Comparison of ENCODE assay signal across 7 mouse cellular contexts in genomic region chr5:137599600-137599999, GRCm38 (mm10). TPM values are rescaled to one million over a fixed set of nuclear protein-coding genes. Genes with fewer than 3 reads are reported as not detected.
DNase-seq lines count a peak whose midpoint lies in the region; ATAC-seq and TF ChIP-seq lines count a peak whose summit lies in the region.

No protein-coding gene starts in this region.

- peak overlapping the region; percentile 70 for H3K9ac ChIP-seq in lung, postnatal 0 days (replicated peaks; ENCODE audit: low read depth)
- peak overlapping the region; percentile 86 for H3K9ac ChIP-seq in forebrain, embryonic 12.5 days
- peak overlapping the region; percentile 5; the same call in 1 of the 2 replicates for H3K9ac ChIP-seq in limb, embryonic 11.5 days (ENCODE audit: low read length)

- WGBS in lung, postnatal 0 days: 56% methylated on average over 9 of the region's 9 CpGs
- 70% methylated on average over 9 of the region's 9 CpGs for WGBS in forebrain, embryonic 12.5 days
- WGBS in limb, embryonic 11.5 days: 84% methylated on average over 9 of the region's 9 CpGs
- WGBS in small intestine, adult 2 months: 73% methylated on average over 9 of the region's 9 CpGs

- H3K36me3 ChIP-seq in lung, postnatal 0 days (ENCODE audit: insufficient read depth, low read length): no peaks in the 10 kb centered on the region
- H3K36me3 ChIP-seq in forebrain, embryonic 12.5 days (replicated peaks): no peaks in the 10 kb centered on the region
- H3K36me3 ChIP-seq in limb, embryonic 11.5 days (ENCODE audit: control insufficient read depth, insufficient read depth, low read length): no peaks in the 10 kb centered on the region
- no peaks in the 10 kb centered on the region for H3K36me3 ChIP-seq in small intestine, adult 2 months (ENCODE audit: control insufficient read depth, insufficient read depth, low read length)

- no peak for TF ChIP-seq POLR2A in small intestine, adult 2 months (IDR thresholded peaks at IDR 0.05; ENCODE audit: low read depth, low read length)

- H3K4me2 ChIP-seq in lung, postnatal 0 days (replicated peaks; ENCODE audit: low read depth, low read length): peak overlapping the region; percentile 93
- H3K4me2 ChIP-seq in forebrain, embryonic 12.5 days: peak overlapping the region; percentile 96
- H3K4me2 ChIP-seq in limb, embryonic 11.5 days (ENCODE audit: low read depth, severe bottlenecking): peak overlapping the region; percentile 96

- no peak for DNase-seq in lung, postnatal 0 days (ENCODE audit: low spot score)
- DNase-seq in lung, adult 18-20 months: no peak
- DNase-seq in limb, embryonic 11.5 days (ENCODE audit: low spot score): no peak
- no peak for DNase-seq in ovary, postnatal 36 days (ENCODE audit: low spot score)
- no peak for DNase-seq in ovary, adult 18-20 months (ENCODE audit: low spot score)

- no peak for ATAC-seq in lung, postnatal 0 days
- ATAC-seq in forebrain, embryonic 12.5 days (ENCODE audit: low FRiP score): no peak
- ATAC-seq in limb, embryonic 11.5 days (ENCODE audit: insufficient number of reproducible peaks, low FRiP score, low TSS enrichment, low read depth): no peak

- peaks cover 5% of the 10 kb centered on the region for H3K4me1 ChIP-seq in lung, postnatal 0 days (ENCODE audit: insufficient read depth, low read depth, low read length)
- peaks cover 37% of the 10 kb centered on the region for H3K4me1 ChIP-seq in forebrain, embryonic 12.5 days
- H3K4me1 ChIP-seq in limb, embryonic 11.5 days (ENCODE audit: control insufficient read depth, insufficient read depth, low read length): peaks cover 17% of the 10 kb centered on the region
- peaks cover 13% of the 10 kb centered on the region for H3K4me1 ChIP-seq in small intestine, adult 2 months (ENCODE audit: control insufficient read depth, insufficient read depth, insufficient read length, low read length)

- TF ChIP-seq EP300 in lung, postnatal 0 days (IDR thresholded peaks at IDR 0.05): no peak

- no peaks in the 10 kb centered on the region for H3K27me3 ChIP-seq in lung, postnatal 0 days (replicated peaks; ENCODE audit: insufficient read depth, low read length)
- no peaks in the 10 kb centered on the region for H3K27me3 ChIP-seq in forebrain, embryonic 12.5 days
- no peaks in the 10 kb centered on the region for H3K27me3 ChIP-seq in limb, embryonic 11.5 days (ENCODE audit: control insufficient read depth, insufficient read depth, low read length)
- no peaks in the 10 kb centered on the region for H3K27me3 ChIP-seq in small intestine, adult 2 months (ENCODE audit: control insufficient read depth, insufficient read depth, low read length)

- H3K4me3 ChIP-seq in lung, postnatal 0 days (ENCODE audit: low read depth, low read length): peak overlapping the region; percentile 75
- peak overlapping the region; percentile 71 for H3K4me3 ChIP-seq in forebrain, embryonic 12.5 days (replicated peaks)
- H3K4me3 ChIP-seq in limb, embryonic 11.5 days (ENCODE audit: low read depth, low read length): peak overlapping the region; percentile 60
- peak overlapping the region; percentile 87 for H3K4me3 ChIP-seq in small intestine, adult 2 months (ENCODE audit: low read depth, low read length)

- no peak overlapping the region; the same call in 1 of the 2 replicates for H3K27ac ChIP-seq in lung, postnatal 0 days (ENCODE audit: low read length)
- no peak overlapping the region for H3K27ac ChIP-seq in forebrain, embryonic 12.5 days
- H3K27ac ChIP-seq in limb, embryonic 11.5 days (replicated peaks; ENCODE audit: low read depth, low read length): no peak overlapping the region
- no peak overlapping the region for H3K27ac ChIP-seq in small intestine, adult 2 months (ENCODE audit: insufficient read depth, low read depth, low read length)

- TF ChIP-seq CTCF in lung, postnatal 0 days (IDR thresholded peaks at IDR 0.05): no peak
- no peak for TF ChIP-seq CTCF in small intestine, adult 2 months (IDR thresholded peaks at IDR 0.05; ENCODE audit: extremely low read depth, insufficient read length, insufficient replicate concordance, low read depth, low read length)

- H3K9me3 ChIP-seq in lung, postnatal 0 days (ENCODE audit: low read length): no peaks in the 10 kb centered on the region
- H3K9me3 ChIP-seq in forebrain, embryonic 12.5 days: no peaks in the 10 kb centered on the region
- no peaks in the 10 kb centered on the region for H3K9me3 ChIP-seq in limb, embryonic 11.5 days (ENCODE audit: control insufficient read depth, low read length)

RNA-seq across cellular contexts. Expression of gene Mospd3, which starts 1.3 kb away (rescaled TPM):
- polyA plus RNA-seq in lung, postnatal 0 days (2015; fragmentation: Nextera tagmentation; extraction: Ambion mirVana): 32.1 and 33.7 TPM in 2 replicates
- 25.7 and 29.0 TPM in 2 replicates for polyA plus RNA-seq in forebrain, embryonic 12.5 days (2016; fragmentation: Nextera tagmentation; extraction: Ambion mirVana)
- polyA plus RNA-seq in limb, embryonic 11.5 days (2014; fragmentation: Nextera tagmentation; extraction: Ambion mirVana): 20.4 and 21.4 TPM in 2 replicates
- 89.7 and 164 TPM in 2 replicates for polyA plus RNA-seq in small intestine, adult 2 months (2012; rRNA removed)

RNA-seq across cellular contexts. Expression of gene Pcolce, which starts 14.0 kb away (rescaled TPM):
- polyA plus RNA-seq in lung, postnatal 0 days (2015; fragmentation: Nextera tagmentation; extraction: Ambion mirVana): 86.6 and 101 TPM in 2 replicates
- 30.6 and 39.7 TPM in 2 replicates for polyA plus RNA-seq in forebrain, embryonic 12.5 days (2016; fragmentation: Nextera tagmentation; extraction: Ambion mirVana)
- 150 TPM in 2 replicates for polyA plus RNA-seq in limb, embryonic 11.5 days (2014; fragmentation: Nextera tagmentation; extraction: Ambion mirVana)
- polyA plus RNA-seq in small intestine, adult 2 months (2012; rRNA removed): 30.4 and 31.1 TPM in 2 replicates

RNA-seq across cellular contexts. Expression of gene Fbxo24, which starts 29.2 kb away (rescaled TPM):
- polyA plus RNA-seq in lung, postnatal 0 days (2015; fragmentation: Nextera tagmentation; extraction: Ambion mirVana): 0.19 and 0.51 TPM in 2 replicates
- 0.26 and 0.45 TPM in 2 replicates for polyA plus RNA-seq in forebrain, embryonic 12.5 days (2016; fragmentation: Nextera tagmentation; extraction: Ambion mirVana)
- 0.11 and 0.24 TPM in 2 replicates for polyA plus RNA-seq in limb, embryonic 11.5 days (2014; fragmentation: Nextera tagmentation; extraction: Ambion mirVana)
- 0.08 and 0.19 TPM in 2 replicates for polyA plus RNA-seq in small intestine, adult 2 months (2012; rRNA removed)

RNA-seq across cellular contexts. Expression of gene Lrch4, which starts 29.3 kb away (rescaled TPM):
- 47.4 and 50.7 TPM in 2 replicates for polyA plus RNA-seq in lung, postnatal 0 days (2015; fragmentation: Nextera tagmentation; extraction: Ambion mirVana)
- 29.8 and 35.1 TPM in 2 replicates for polyA plus RNA-seq in forebrain, embryonic 12.5 days (2016; fragmentation: Nextera tagmentation; extraction: Ambion mirVana)
- 31.1 and 35.3 TPM in 2 replicates for polyA plus RNA-seq in limb, embryonic 11.5 days (2014; fragmentation: Nextera tagmentation; extraction: Ambion mirVana)
- 38.4 and 54.1 TPM in 2 replicates for polyA plus RNA-seq in small intestine, adult 2 months (2012; rRNA removed)

RNA-seq across cellular contexts. Expression of gene Gm20605, which starts 29.4 kb away (rescaled TPM):
- polyA plus RNA-seq in lung, postnatal 0 days (2015; fragmentation: Nextera tagmentation; extraction: Ambion mirVana): 11.6 and 12.3 TPM in 2 replicates
- 9.6 and 10.1 TPM in 2 replicates for polyA plus RNA-seq in forebrain, embryonic 12.5 days (2016; fragmentation: Nextera tagmentation; extraction: Ambion mirVana)
- polyA plus RNA-seq in limb, embryonic 11.5 days (2014; fragmentation: Nextera tagmentation; extraction: Ambion mirVana): 6.5 and 11.5 TPM in 2 replicates
- 19.1 and 29.0 TPM in 2 replicates for polyA plus RNA-seq in small intestine, adult 2 months (2012; rRNA removed)

Comparison
In these comparisons a context has a peak if more than half of its experiments do, and no peak if none do; other contexts are left out.
1. H3K9ac ChIP-seq: peak in every context shown above with its lines; median percentile 86 in forebrain, embryonic 12.5 days; 70 in lung, postnatal 0 days; 5 in limb, embryonic 11.5 days.